Mouse (Mus musculus): ENCODE measurements at regions not wholly inside any gene's neighbourhood (a gene's known extent, or its start where the extent isn't known, plus 50 kb on each side); places are given as distances from the start of the nearest gene placed in this dataset.
A peak's percentile ranks its signal among the peaks of the same experiment; 100 is the strongest.

DNA sequence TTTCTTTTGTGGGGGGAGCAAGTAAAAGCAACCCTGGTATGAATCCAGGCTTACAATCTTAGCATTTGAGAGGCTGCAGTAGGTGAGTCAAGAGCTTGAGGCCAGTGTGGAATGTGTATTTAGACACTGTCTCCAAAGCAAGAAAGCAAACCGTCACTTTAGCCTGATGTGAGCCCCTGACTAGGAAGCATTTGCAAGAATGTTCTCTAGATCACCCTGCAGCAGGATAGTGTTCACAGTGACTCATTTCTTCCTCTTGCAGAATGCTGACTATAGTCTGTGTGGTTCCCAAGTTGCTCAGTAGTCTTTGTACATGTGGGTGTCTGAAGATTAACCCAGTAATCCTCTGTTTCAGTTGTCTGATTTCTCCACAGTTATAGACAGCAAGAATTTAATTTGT, 88.7 kb upstream of the Nectin3 start:
- DNase-seq (ENCODE audit: low spot score): no peak

DNA sequence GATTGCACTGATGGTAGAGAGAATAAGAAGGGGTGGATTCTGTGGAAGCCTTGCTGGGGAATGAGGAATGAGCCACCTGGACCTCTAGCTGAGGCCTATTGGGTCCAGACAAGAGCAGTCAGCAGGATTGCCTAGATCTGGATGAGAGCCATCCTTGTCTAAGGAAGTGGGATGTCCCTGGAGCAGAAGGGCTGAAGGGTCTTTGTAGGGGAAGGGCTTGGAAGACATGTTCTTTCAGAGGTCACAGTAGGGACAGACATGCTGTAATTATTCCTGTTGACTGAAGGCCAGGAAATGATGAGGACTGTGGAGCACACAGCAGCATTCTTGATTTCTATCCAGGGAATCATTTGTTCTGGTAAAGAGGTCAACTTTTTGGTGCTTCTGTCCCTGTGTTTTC, 86.2 kb upstream of the Nectin3 start:
- DNase-seq (ENCODE audit: low spot score): peak; percentile 30

DNA sequence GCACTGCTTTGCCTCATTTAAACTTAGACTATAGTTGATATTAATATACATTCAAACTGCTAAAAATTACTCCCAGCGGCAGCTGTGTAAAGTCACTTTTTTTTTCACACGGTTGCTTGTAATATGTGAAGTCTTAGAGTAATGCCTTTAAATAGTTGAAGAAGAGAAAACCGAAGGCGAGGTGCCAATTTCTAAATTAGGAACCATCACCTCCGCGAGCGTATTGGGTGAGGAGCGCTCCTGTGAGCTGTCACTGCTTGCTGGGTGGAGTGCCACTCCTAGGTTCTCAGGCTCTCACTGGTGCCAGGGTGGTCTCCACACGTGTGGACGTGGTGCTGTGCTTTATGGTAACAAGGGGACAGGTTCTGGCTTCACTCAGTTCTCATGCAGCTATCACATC, 82.8 kb upstream of the Nectin3 start:
- DNase-seq (ENCODE audit: low spot score): peak; percentile 21

DNA sequence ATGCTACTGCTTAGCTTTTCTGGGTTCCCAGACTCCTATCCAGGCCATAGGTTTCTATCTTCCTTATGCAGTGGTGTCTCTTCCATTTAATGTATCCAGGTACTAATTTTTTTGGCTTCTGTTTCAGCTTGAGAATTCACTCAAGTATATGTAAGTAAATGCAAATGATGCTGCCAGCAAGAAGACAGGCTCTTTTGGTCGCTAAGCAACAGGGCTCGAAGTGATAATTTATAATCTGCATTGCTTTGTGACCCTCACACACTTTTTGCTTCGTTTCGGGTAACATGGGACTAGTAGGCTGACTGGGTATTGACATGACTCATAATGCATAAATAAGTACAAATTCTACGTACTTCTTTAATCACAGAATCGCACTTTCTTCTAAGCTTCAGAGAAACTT, 75.9 kb upstream of the Nectin3 start:
- DNase-seq (ENCODE audit: low spot score): no peak

DNA sequence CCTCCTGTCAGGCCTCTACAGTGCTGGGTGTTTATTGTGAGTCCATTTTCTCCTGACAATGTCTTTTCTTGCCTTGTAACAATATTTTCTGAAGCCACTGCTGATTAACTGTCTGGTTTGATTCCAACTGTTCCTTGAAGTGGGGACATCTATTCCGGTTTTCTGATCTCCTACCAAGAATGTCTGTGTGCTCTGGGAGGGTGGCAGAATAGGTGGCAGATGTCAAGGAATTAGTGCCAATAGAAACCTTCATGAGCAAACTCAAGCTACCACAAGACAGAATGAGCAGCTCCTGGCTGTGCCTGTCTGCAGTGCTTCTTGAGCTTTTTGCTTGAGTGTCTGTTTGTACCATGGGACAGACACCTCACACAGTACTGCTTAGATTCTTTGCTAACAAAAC, 69.1 kb upstream of the Nectin3 start:
- no peak for DNase-seq (ENCODE audit: low spot score)

DNA sequence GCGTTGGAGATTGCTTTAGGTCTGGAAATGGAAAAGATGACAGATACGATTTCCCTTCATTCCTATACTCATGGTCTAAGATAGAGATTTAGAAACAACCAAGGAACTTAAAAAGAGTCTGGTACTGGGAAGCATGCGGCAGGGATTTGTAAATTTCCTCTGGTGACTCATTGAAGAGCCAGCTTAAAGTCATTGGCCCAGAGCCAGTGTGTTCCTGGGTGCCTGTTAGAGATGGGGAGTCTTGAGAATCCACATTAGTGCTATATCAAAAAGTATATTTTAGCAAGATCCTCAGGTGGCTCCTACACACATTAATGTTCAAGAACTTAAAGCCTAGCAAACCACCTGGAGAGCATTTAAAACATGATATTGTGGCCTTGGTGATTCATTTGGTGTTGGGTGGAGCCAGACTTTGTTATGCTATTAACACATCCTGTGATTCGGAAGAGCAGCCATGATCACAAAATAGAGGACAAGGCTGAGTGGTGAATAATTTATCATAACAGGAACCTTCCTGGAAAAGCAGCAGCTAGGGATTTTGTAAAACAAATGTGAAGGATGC, 67.8 kb upstream of the Nectin3 start:
- no peak for DNase-seq (ENCODE audit: low spot score)

DNA sequence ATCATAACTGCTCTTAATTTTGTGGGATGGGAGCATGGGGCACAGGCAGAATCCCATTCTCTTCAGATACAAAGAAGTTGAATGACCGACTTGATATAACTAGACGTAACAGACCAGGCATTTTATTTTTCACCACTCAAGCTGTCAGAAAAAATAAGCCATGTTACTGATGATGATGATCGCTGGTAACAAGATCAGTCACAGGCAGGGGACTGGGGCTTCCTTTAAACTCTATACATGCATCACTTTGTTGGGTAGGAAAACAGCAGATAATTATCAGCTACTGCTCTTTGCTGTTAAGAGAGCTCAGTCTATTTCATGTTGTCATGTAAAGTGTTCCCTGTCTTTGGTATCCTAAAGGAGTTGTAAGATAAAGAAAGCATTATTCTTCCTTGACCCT, 59.0 kb upstream of the Nectin3 start:
- DNase-seq (ENCODE audit: low spot score): no peak

DNA sequence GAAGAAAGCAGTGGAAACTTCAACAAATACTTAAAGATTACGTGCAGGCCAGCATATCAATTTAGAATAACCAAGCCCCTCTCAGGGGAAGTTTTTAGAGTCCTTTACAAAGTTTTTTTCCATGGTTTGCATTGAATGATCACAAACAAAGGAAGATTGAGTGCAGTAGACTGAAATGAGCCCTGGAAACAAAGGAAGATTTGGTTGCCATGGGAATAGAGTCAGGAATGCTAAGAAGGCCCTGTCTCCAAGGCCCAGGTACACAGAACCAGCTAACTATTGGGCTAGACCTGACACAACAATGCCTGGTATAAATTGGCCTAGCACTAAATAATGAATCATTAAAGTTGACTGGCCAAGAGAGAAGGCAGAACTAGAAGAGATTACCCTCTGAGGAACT, 49.9 kb upstream of the Nectin3 start:
- DNase-seq (ENCODE audit: low spot score): no peak
